Mouse (Mus musculus): Measurements from ENCODE around the gene Lekr1.

Gene Lekr1

DNA sequence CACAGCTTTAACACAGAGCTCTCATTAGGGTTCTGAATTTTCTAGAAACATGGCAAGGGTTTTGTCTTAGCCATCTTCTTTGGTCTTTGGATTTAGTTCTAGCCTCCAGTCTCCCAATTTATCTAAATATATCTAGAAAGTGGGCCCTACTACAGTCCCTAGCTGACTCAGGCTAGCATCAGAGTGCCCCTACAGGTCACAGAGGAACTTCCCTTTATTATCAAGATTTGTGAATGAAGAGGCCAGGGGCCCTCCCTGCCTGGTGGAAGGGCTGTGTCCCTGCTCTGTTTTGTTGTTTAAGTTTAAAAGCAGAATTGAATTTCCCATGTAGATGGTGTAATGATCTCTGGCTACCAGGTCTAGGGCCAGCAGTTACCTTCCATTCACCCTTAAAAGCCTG is 173.6 kb downstream of the Lekr1 start:
- DNase-seq (ENCODE audit: low spot score) = no peak

DNA sequence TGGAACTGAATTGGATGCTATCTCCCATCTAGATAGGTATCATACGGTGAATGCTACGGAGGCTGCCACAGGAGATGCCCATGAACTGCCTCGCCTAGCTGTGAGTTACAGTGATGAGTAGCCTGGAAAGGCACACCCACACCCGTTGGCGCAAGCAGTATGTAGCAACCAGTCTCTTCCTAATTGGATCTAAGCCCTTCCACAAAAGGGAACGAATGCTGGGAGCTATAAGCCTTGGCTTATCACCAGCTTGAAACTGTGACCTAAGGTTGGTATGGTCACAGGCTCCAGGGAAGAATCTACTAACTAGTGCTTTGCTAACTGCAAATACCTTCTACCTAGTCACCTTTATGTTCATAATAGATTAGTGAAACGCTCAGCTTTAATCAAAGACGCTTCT is 175.1 kb downstream of the Lekr1 start:
- DNase-seq (ENCODE audit: low spot score) = no peak

DNA sequence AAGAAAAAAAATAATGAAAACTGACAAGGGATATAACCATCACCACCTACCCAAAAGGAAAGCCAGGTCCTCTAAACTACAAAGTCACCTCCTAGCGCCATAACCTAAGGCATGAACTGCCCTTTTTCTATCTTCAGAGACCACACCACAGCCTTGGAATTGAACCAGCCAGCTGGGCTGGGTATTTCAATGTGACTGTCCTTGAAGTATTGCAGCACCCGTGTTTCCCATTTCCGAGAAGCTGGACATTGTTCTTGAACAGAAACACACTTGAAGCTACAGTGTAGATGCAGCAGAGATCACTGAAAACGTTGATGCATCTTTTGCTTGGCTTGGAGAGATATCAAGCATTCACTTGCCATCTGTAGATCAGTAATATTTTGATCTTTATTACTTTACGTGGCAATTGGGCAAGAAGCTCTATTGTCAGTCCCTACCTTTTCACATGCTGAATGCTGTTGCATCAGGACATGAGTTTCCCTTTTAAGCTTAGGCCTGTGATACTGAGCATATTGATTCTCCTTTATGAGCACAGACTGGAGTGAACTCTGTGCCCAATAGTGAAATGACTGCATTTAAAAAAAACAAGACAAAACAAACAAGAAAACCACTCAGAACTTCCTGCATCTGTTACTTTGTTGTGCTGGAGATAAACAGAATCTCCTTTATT is 176.6 kb downstream of the Lekr1 start:
- DNase-seq (ENCODE audit: low spot score) = no peak

DNA sequence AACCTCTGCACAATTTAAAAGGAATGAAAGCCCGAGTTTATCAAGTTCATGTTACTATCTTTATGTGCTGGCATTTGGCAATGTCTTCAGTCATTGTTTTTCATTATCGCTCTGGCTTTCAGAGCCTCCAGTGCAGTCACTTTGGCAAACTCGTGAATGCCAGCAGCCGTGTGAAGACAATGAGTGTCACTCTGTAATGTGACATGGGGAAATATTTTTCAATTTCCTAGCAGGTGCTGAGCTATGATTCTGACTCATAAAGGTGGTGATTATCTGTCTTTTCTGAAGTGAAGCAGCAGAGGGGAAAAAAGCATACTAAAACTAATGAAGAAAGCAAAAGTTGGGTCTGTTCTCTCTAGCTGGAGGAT is 177.1 kb downstream of the Lekr1 start:
- no peak for DNase-seq (ENCODE audit: low spot score)

DNA sequence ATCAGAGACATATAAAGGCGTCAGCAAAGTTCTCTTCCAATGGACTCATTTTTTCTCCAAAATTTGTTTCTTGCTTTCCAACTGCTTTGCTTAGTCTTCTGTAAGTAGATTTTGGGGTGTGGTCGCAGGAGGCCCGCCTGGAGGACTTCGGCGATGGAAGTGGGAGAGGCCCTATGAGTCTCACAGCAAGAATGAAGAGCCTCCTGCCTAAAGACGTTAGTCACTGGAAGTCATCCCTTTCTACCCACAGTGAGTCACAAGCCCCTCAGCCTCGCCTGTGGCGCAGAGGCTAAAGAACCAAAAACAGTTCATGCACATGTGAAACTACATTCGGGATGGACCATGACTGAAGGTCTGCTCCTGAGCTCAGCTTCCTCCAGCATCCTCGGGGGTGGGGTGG is 178.3 kb downstream of the Lekr1 start:
- DNase-seq (ENCODE audit: low spot score) = no peak

DNA sequence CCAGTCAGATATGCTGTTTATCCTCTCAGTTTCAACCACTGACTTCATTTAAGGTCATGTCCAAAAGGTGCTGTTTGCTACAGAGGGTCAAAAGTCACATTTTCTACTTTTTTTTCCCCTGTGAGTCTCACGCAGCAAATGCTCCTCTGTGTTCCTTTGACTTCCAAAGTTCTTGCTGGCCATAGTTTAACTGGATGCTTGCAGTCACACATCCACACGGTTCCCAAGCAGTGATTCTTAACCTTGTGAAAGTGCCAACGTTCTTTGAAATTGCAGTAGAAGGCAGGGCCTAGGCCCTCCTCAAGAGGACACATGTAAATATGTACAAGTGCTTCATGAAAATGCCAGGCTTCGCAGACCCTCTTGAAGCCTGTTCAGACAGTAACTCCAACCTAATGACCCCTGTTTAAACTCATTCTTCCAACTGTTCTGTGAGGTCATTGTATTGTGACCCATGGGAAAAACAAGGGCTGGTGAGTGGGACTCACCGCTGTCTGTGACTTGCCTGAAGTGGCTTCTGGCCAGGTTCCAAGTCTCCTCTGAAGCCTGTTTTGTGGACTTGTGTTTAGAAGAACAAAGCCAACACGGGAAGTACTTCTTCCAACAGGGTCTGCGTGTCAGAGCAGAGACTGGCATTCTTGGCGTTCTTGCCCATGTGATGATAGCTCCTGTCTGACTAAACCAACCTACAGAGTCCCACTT is 179.0 kb downstream of the Lekr1 start:
- DNase-seq (ENCODE audit: low spot score) = no peak

DNA sequence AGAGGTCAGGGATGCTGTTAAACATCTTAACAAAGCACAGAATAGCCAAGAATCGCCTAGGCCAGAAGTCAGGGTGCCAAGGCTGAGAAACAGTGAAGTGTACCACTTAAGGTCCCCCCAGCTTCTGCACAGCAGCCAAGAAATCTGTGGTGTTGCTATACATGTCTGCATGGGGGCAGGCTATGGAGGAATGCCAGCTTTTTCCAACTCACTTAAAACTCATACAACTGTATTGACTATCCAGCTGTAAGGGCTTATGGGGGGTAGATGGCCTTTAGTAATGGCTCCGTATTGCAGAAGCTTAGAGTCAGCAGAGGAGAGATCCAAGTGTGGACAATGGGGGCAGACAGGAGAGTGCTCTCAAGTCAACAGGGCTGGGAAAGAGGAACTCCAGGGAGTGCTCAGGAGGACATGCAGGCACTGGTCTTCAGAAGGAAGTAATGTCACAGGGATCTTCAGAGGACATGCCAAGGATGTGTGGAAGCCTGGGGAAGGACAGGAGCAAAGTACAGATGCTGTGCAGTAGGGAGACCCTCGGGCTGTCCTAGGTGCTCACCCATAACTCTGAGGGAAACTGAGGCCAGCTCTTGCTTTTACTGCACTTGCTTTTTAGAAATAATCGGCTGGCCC is 181.2 kb downstream of the Lekr1 start:
- DNase-seq (ENCODE audit: low spot score) = no peak

DNA sequence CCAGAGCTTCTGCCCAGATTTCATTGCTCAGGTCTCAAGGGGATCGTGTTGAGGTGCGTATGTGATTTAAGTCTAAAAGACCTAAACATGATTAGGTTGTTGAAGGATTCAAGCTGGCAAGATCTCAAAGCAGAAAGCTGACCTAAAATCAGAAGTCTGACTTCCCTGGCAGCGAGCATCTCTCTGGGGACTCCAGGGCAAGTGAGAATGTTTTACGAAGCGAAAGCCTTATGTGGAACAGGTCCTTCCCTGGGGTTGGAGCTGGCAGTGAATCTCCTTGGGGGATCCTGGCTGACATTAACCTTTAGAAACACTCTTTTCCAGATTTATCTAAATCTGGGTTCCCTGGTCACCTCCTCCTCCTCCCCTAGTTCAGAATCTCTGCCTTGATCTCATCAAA is 187.7 kb downstream of the Lekr1 start:
- DNase-seq (ENCODE audit: low spot score) = no peak

DNA sequence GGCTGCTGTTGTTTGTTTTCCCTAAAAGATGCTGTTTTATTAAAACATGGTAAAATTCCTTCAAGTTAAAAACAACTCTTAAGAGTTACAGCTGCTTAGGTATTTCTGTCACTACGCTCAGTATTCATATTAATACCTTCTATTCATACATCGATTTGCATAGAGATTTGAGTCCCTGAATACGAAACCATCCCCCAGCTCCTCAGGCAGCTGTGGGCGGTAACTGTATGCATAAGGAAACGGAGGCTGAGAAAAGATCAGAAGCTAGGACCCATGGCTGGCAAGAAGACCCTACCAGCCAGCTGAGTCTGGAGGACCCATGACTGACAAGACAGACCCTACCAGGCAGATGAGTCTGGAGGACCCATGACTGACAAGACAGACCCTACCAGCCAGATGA is 189.5 kb downstream of the Lekr1 start:
- DNase-seq (ENCODE audit: low spot score) = no peak

DNA sequence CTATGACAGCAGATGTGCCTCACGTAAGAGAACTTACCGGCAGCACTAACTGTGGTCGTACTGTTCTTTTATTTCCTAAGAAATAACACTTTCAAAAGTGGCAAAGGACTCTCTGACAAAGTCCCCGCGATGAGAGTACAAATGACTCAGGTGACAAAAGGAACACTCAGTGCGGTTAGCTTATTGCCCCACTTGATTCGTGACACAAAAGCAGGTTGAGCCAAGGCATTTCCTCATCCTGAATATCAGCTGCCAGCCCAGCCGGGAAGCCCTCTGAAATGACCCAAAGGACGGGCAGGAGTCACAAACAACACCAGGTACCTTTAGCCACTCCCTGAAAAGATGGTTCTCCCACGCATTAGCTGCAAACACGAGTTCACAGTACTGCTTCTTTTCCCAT is 192.1 kb downstream of the Lekr1 start:
- DNase-seq (ENCODE audit: low spot score) = no peak

DNA sequence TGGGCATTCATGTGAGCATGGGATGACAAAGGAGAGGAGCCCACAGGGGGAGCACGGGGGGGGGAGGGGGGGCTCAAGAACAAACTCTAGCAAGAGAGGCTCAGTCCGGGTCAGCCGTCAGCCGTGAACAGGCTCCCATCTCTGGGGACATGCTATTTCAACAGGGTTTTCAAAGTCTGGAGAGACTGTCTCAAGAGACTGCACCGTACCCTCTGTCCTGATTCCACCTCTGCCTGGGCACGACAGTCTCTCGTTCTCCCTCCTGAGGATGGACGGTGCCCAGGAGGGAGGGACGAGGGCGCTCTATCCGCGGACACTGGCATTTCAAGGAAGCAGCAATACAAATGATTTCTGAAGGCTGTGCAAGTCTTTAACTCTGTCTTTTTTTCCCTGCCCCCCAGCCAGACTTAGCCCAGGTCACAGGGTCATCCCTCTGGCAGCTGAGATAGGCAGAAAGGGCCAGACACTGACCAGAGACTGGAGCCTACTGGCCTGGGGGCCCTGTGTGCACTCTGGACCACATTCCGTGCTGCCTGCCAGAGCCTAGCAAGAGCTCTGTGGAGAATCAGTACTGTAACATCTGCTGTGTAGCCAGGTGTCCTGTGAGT is 192.8 kb downstream of the Lekr1 start:
- DNase-seq (ENCODE audit: low spot score) = peak; percentile 85

DNA sequence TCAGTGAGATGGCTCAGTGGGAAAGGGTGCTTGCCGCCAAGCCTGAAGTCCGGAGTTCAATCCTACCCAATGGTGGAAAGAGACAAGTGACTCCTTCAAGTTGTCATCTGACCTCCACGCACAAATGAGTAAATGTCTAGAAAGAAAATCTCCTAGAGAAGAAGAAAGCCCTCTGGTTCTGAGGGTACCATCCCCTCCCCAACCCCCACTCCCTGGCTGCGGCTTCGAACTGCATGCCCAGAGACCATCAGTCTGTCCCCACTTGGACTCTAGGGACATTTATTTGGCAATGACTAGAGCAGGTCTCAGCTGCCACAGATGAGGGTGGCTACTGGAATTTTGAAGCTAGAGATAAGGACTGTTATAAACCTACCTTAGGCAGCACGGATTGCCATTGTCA is 193.7 kb downstream of the Lekr1 start:
- DNase-seq (ENCODE audit: low spot score) = no peak

DNA sequence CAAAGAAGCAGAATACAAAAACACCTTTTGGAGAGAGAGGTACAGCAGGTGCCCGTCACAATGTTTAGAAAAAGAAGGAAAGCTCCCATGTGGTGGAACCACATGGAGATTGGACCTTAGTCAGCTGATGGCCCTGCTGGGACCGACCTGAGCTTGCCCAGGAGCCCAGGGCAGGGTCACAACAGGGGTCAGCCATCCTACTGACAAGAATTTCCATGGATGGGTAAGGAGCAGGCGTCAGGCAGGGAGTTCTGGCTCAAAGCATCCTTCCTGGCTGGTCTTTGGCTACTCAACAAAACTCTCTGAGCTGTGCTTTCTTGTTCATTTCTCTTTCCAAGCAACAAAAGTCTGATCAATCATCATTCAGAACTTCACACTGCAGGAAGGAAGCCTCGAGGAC is 194.9 kb downstream of the Lekr1 start:
- peak; percentile 55 for DNase-seq (ENCODE audit: low spot score)

DNA sequence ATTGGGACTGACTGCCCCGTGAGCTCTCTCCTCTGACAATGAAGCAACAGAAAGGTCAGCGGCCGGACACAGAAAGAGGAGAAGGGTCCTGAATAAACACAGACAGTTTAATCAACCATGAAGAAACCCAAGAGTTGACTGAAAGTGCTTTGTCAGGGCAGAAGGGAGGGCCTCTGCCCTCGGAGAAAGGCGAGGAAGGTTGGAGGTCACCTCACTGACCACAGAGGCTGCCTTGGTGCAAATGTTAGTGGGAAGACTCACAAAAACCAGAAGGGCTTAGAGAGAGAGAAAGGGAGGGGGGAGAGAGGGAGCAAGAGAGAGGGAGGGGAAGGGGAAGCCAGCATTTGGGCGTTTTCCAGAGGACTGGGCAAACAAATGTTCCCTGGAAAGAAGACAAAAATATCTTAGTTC is 195.4 kb downstream of the Lekr1 start:
- peak; percentile 93 for DNase-seq (ENCODE audit: low spot score)

DNA sequence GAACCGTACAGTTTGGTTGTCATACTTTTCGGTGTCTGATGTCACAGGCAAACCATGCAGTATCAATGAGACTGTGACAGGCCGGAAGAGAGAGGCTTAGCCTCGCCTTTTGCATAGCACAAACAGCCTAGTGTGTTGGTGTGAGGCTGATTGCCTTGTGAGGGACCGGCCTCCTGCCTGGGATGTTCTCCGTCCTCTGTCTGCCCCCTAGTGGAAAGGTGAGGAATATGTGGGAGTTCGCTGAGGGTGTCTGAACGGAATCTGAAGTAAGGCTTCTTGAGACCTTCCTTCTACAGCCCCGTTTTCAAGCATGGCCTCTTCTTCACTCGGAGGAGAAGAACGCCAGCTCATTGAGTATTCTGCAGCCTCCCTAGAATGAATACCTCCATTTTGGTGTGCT is 197.3 kb downstream of the Lekr1 start:
- DNase-seq (ENCODE audit: low spot score) = peak; percentile 93

DNA sequence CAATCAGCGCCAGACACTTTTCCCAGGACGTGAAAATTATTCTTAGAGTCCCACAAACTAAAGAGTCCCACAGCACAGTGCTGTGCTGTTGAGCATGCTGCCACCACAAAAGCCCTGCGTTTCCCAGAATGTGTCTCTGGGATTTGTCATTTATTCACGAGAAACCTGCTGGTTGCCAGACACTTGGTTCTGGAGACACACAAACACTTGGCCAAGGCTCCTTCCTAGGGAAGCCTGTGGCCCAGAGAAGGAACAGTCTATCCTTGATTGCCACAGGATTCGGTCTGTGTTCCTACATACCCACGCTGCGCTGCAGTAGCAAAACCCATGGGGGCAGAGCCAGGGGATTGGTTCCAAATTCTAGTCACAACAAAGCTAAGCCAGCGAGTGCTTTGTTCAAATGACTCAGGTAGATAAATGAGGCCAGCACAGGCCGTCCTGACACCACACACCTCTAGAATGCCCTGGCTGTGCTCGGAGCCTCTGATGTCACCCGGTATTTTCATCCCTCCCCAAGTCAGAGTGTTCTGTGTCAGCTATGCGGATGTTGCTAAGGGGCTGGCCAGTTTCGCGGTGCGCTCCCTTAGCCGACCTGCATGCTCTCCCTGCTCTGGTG is 197.8 kb downstream of the Lekr1 start:
- no peak for DNase-seq (ENCODE audit: low spot score)

DNA sequence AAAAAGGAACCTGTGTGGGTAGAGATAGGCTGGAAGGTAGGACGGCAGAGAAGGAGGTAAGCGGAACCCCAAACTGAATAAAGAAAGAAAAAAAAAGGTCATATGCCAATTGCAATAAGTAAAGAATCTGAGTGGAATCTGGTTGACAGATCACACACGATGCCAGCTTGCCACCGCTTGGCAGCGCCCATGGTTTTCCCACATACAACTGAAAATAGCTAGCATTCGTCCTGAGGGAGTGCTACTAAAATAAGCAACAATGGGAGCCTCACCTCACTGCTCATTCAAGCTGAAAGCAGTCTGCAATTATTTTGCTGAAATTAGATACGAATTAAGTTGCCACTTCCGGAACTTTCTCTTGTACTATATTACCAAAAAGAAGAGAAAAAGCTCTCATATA is 202.9 kb downstream of the Lekr1 start:
- DNase-seq (ENCODE audit: low spot score) = no peak

DNA sequence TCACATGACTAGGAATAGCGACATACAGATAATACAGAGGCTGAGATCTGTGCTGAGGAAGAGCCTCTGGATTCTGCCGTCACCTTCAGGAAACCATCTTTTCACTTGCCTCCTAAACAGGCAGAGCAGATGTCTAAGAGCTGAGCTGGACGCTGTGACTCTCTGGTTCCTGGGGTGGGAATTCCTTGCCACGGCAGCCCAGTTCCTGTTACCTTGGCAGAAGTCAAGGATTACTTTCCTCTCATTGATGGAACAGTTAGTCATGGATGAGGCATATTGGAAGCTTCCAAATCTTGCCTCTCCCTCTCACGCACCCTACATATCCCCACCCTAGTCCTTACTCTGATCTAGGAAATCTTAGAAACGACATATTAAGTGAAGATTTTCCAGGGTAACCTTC is 203.7 kb downstream of the Lekr1 start:
- DNase-seq (ENCODE audit: low spot score) = no peak

DNA sequence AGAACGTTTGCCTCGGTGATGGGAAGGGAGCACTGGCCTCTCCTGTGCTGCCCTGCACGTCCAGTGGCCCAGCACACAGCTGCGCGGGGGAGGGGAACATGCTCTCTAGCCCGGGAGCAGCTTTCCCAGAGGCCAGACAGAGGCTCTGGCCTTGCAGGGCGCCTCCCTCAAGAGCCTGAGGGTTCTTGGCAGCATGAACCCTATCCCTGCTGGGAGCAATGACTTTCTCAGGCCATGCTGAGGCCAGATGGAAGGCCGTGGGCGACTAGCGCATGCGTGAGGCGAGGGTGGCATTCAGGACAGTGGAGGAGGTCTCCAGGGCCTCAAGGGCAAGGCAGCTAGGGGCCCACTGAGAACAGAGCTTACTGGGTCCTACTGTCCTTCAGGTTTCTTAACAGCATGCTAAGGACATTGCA is 205.2 kb downstream of the Lekr1 start:
- peak; percentile 88 for DNase-seq (ENCODE audit: low spot score)

DNA sequence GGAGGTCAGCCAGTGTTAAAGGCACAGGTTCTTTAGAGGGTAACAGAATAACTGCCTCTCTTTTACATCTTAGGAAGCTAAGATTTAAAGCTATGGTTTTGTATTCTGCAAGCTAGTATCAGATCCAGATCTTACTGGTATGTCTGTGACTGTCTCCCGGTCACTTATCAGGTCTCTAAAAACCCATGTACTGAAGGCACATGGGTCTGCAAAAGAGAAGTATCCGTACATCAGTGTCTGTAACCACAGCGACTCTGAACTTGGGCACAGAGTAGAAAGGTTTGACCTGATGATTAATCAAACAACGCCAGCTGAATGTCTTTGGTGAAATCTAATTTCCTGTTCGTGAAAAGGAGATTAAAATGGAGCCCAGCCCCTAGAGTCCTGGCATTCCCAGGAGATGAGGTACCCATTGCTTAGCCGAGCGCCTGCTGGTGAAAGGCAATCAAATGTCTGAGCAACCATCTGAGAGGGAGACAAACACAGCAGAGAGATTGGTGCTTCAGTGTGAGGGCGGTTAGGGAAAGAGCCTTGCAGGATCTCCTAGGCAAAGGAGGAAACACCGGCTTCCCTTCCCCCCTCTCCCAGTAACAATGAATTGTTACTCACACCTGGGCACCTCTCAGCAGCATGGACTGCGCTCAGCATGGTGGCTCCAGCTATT is 205.7 kb downstream of the Lekr1 start:
- DNase-seq (ENCODE audit: low spot score) = peak; percentile 30

DNA sequence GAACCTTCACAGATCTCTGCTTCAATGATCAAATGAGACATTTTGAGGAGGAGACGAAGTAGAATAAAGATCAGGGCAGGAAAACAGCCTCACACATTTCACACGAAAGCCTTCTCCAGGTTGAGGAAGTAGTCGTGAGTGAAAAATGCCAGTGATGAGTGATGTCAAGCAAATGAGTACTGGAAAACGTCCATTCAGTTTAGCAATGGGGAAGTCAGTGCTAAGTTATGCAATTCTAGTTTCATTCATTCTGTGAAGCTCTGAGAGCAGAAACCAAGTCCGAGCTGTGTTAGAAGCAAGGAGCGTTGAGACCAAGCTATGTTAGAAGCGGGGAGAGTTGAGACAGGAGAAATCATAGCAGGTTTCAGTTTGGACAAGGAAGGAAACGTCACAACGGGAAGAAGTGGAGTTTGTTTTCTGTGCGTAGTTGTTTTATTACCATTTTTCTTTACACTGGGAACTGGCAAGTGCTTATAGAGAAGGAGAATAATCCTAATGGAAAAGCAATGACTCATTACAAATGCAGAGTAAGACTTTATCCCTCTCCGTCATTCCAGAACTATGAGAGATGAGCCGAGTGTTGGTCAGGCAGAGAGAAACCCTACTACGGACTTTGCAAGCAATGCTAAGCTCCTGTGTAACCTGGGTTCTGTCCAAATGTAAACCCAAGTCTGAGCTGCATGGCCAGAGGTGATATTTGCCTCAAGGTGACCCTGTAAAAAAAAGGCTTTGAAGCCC is 207.2 kb downstream of the Lekr1 start:
- no peak for DNase-seq (ENCODE audit: low spot score)

All from embryo, embryonic 10 days (tissue).